Mouse (Mus musculus) limb, embryonic 12.5 days (tissue): ENCODE measurements around the gene Epha6. TPM values are rescaled to one million over a fixed set of nuclear protein-coding genes. Genes with fewer than 3 reads are reported as not detected.
A peak's percentile ranks its signal among the peaks of the same experiment; 100 is the strongest.

Experiments
- ATAC-seq: fragments of 200-750 bp; cut with Nextera tagmentation; 2 replicates; pipeline ENCODE4 v1.8.0; 2017; ENCODE audit warnings: low read depth, moderate TSS enrichment; ENCODE audit not compliant: insufficient number of reproducible peaks, insufficient read depth, low FRiP score, low TSS enrichment
- H3K27ac ChIP-seq: fragments of 300-500 bp; sonication (generic); 2 replicates; pipeline ENCODE4 v1.5.1; 2016; ENCODE audit warnings: mild to moderate bottlenecking, moderate library complexity
- H3K27me3 ChIP-seq: fragments of 300-500 bp; sonication (generic); 2 replicates; pipeline ENCODE4 v1.6.1; 2016; ENCODE audit warnings: mild to moderate bottlenecking, moderate library complexity
- H3K36me3 ChIP-seq: fragments of 300-500 bp; sonication (generic); 2 replicates; pipeline ENCODE4 v1.6.1; 2016; ENCODE audit warnings: mild to moderate bottlenecking, moderate library complexity
- H3K4me1 ChIP-seq: fragments of 300-500 bp; sonication (generic); replicated peaks from 2 replicates; pipeline ENCODE4 v1.6.1; 2016
- H3K4me2 ChIP-seq: fragments of 300-500 bp; sonication (generic); 2 replicates; pipeline ENCODE4 v1.6.1; 2016; ENCODE audit warnings: mild to moderate bottlenecking, moderate library complexity
- H3K4me3 ChIP-seq: fragments of 300-500 bp; sonication (generic); replicated peaks from 2 replicates; pipeline ENCODE4 v1.5.1; 2016; ENCODE audit warnings: mild to moderate bottlenecking
- H3K9ac ChIP-seq: fragments of 300-500 bp; sonication (generic); replicated peaks from 2 replicates; pipeline ENCODE4 v1.6.1; 2016; ENCODE audit warnings: mild to moderate bottlenecking, moderate library complexity
- H3K9me3 ChIP-seq: fragments of 300-500 bp; sonication (generic); 2 replicates; pipeline ENCODE4 v1.6.1; 2016; ENCODE audit warnings: mild to moderate bottlenecking, moderate library complexity
- WGBS: fragments of 180-500 bp; shearing (Covaris S2); methylation state at CpG from one replicate; pipeline ENCODE4 v1.1.7; 2016; 5-methylcytosine and 5-hydroxymethylcytosine counted together
- polyA plus RNA-seq: library from polyadenylated mRNA; unstranded; fragments of >200 nt; fragmentation: Nextera tagmentation; extraction: Ambion mirVana; gene quantifications from 2 replicates; pipeline ENCODE4 v1.2.1, GENCODE M21; 2016

The Epha6 gene
- polyA plus RNA-seq, 1 experiment from 2014 or later = 0.51 TPM

GRCm38 (mm10) chr16:60499567-60499966 is 105.8 kb downstream of the Epha6 start:
- WGBS = 86% methylated on average over 1 of the region's 1 CpGs
- Histone ChIP-seq H3K9ac (no peak overlapping the region), H3K9me3 (no peaks in the 10 kb centered on the region), H3K27me3 (no peaks in the 10 kb centered on the region), H3K36me3 (no peaks in the 10 kb centered on the region), H3K4me2 (no peak overlapping the region), H3K4me3 (no peak overlapping the region), H3K4me1 (no peaks in the 10 kb centered on the region), H3K27ac (no peak overlapping the region)
- ATAC-seq = no peak

GRCm38 (mm10) chr16:60475776-60476175 is 129.6 kb downstream of the Epha6 start:
- no peaks in the 10 kb centered on the region for H3K4me1 ChIP-seq
- H3K27me3 ChIP-seq = no peaks in the 10 kb centered on the region
- H3K9me3 ChIP-seq = no peaks in the 10 kb centered on the region
- H3K36me3 ChIP-seq = no peaks in the 10 kb centered on the region
- H3K4me3 ChIP-seq = no peak overlapping the region
- ATAC-seq = no peak
- H3K4me2 ChIP-seq = no peak overlapping the region
- no peak overlapping the region for H3K9ac ChIP-seq
- H3K27ac ChIP-seq = no peak overlapping the region

GRCm38 (mm10) chr16:60468200-60468785 is 137.0 kb downstream of the Epha6 start:
- H3K9ac ChIP-seq = no peak overlapping the region
- no peak for ATAC-seq
- 67% methylated on average over 7 of the region's 7 CpGs for WGBS

GRCm38 (mm10) chr16:60435283-60435682 is 170.0 kb downstream of the Epha6 start:
- no peak overlapping the region for H3K27ac ChIP-seq
- WGBS = 79% methylated on average over 1 of the region's 1 CpGs
- no peaks in the 10 kb centered on the region for H3K4me1 ChIP-seq
- no peak for ATAC-seq
- no peak overlapping the region for H3K4me2 ChIP-seq
- no peak overlapping the region for H3K9ac ChIP-seq
- no peaks in the 10 kb centered on the region for H3K27me3 ChIP-seq
- H3K9me3 ChIP-seq = no peaks in the 10 kb centered on the region
- no peak overlapping the region for H3K4me3 ChIP-seq
- no peaks in the 10 kb centered on the region for H3K36me3 ChIP-seq

More at GRCm38 (mm10) chr16:60468200-60468785, 137.0 kb downstream of the Epha6 start:
- Histone ChIP-seq H3K36me3 (no peaks in the 10 kb centered on the region), H3K4me3 (no peak overlapping the region), H3K4me2 (no peak overlapping the region), H3K9me3 (no peaks in the 10 kb centered on the region), H3K4me1 (no peaks in the 10 kb centered on the region), H3K27me3 (no peaks in the 10 kb centered on the region), H3K27ac (no peak overlapping the region)

GRCm38 (mm10) chr16:60434241-60434640 is 171.1 kb downstream of the Epha6 start:
- Histone ChIP-seq H3K9ac (no peak overlapping the region), H3K9me3 (no peaks in the 10 kb centered on the region), H3K4me3 (no peak overlapping the region), H3K27ac (no peak overlapping the region), H3K4me1 (no peaks in the 10 kb centered on the region), H3K27me3 (no peaks in the 10 kb centered on the region), H3K4me2 (no peak overlapping the region), H3K36me3 (no peaks in the 10 kb centered on the region)
- 89% methylated on average over 1 of the region's 1 CpGs for WGBS
- ATAC-seq = no peak

GRCm38 (mm10) chr16:60395306-60395705 is 210.0 kb downstream of the Epha6 start:
- Histone ChIP-seq H3K4me1 (no peaks in the 10 kb centered on the region), H3K9me3 (no peaks in the 10 kb centered on the region), H3K4me3 (no peak overlapping the region), H3K36me3 (no peaks in the 10 kb centered on the region), H3K9ac (no peak overlapping the region), H3K27ac (no peak overlapping the region), H3K4me2 (no peak overlapping the region), H3K27me3 (no peaks in the 10 kb centered on the region)
- WGBS = 53% methylated on average over 3 of the region's 3 CpGs
- 0 out of 2 replicates have a peak, but pooled peaks have one; percentile 42 for ATAC-seq

GRCm38 (mm10) chr16:60392961-60393360 is 212.4 kb downstream of the Epha6 start:
- no peak overlapping the region for H3K9ac ChIP-seq
- no peak overlapping the region for H3K4me2 ChIP-seq
- H3K4me3 ChIP-seq = no peak overlapping the region
- no peaks in the 10 kb centered on the region for H3K27me3 ChIP-seq
- H3K36me3 ChIP-seq = no peaks in the 10 kb centered on the region
- H3K27ac ChIP-seq = no peak overlapping the region
- no peaks in the 10 kb centered on the region for H3K4me1 ChIP-seq
- no peak for ATAC-seq
- H3K9me3 ChIP-seq = no peaks in the 10 kb centered on the region

GRCm38 (mm10) chr16:60375147-60375546 is 230.2 kb downstream of the Epha6 start:
- no peak overlapping the region for H3K27ac ChIP-seq
- H3K27me3 ChIP-seq = no peaks in the 10 kb centered on the region
- H3K4me1 ChIP-seq = no peaks in the 10 kb centered on the region
- no peaks in the 10 kb centered on the region for H3K9me3 ChIP-seq
- H3K36me3 ChIP-seq = no peaks in the 10 kb centered on the region
- no peak overlapping the region for H3K4me2 ChIP-seq
- no peak overlapping the region for H3K9ac ChIP-seq
- no peak overlapping the region for H3K4me3 ChIP-seq
- no peak for ATAC-seq

- H3K27ac ChIP-seq = no peak overlapping the region
- no peaks in the 10 kb centered on the region for H3K4me1 ChIP-seq
- ATAC-seq = no peak
- H3K9ac ChIP-seq = no peak overlapping the region
- H3K4me3 ChIP-seq = no peak overlapping the region
- H3K9me3 ChIP-seq = no peaks in the 10 kb centered on the region
- no peaks in the 10 kb centered on the region for H3K27me3 ChIP-seq
- 70% methylated on average over 1 of the region's 1 CpGs for WGBS
- no peak overlapping the region for H3K4me2 ChIP-seq
- H3K36me3 ChIP-seq = no peaks in the 10 kb centered on the region
These were observed 321.4 kb downstream of the Epha6 start for GRCm38 (mm10) chr16:60283963-60284362.

- Histone ChIP-seq H3K4me2 (no peak overlapping the region), H3K4me3 (no peak overlapping the region), H3K9ac (no peak overlapping the region), H3K27ac (no peak overlapping the region), H3K4me1 (no peaks in the 10 kb centered on the region), H3K27me3 (no peaks in the 10 kb centered on the region), H3K36me3 (no peaks in the 10 kb centered on the region), H3K9me3 (no peaks in the 10 kb centered on the region)
- no peak for ATAC-seq
- WGBS = 83% methylated on average over 2 of the region's 2 CpGs
These were observed 331.2 kb downstream of the Epha6 start for GRCm38 (mm10) chr16:60274109-60274508.

- ATAC-seq = no peak
- H3K4me1 ChIP-seq = no peaks in the 10 kb centered on the region
- no peak overlapping the region for H3K4me2 ChIP-seq
- no peak overlapping the region for H3K27ac ChIP-seq
- no peaks in the 10 kb centered on the region for H3K27me3 ChIP-seq
- 84% methylated on average over 9 of the region's 9 CpGs for WGBS
- H3K36me3 ChIP-seq = no peaks in the 10 kb centered on the region
- H3K4me3 ChIP-seq = no peak overlapping the region
- no peaks in the 10 kb centered on the region for H3K9me3 ChIP-seq
- no peak overlapping the region for H3K9ac ChIP-seq
These were observed 338.7 kb downstream of the Epha6 start for GRCm38 (mm10) chr16:60266367-60267351.
